Mouse (Mus musculus): Measurements from ENCODE around the gene Rsu1.
A peak's percentile ranks its signal among the peaks of the same experiment; 100 is the strongest.

The Rsu1 gene

DNA sequence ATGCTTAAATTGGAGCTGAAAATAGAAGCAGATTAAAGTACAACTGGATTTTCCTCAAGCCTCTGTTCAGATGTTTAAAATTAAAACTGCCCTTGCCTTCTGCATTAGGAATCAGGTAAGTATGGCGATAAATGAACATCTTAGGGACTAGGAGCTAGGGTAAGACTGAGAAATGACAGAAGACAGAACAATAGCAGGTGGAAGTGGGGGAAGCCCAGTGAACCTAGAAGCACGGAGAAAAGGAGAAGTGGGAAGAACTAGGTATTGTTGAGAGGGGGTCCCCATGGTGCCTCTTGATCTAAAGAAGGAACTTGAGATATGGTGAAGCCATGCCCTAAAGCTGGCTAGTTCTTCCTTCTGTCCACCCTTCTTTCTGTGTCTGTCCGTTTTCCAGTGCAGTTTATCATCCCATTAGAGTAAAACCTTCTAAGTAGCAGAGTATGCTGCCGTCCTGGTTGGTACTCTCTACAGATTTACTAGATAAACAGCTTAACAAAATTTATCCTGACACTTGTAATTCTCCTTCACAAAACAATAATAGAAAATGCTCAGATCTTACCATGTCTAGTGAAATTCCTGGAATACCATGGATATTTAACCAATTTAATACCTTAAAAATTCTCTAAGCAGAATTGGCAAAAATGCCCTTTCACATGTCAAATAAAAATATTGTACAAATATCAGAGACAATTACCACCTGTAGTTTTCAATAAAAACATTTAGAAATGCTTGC is 101.9 kb downstream of the Rsu1 start:
- no peak for DNase-seq (ENCODE audit: extremely low spot score, low spot score)

DNA sequence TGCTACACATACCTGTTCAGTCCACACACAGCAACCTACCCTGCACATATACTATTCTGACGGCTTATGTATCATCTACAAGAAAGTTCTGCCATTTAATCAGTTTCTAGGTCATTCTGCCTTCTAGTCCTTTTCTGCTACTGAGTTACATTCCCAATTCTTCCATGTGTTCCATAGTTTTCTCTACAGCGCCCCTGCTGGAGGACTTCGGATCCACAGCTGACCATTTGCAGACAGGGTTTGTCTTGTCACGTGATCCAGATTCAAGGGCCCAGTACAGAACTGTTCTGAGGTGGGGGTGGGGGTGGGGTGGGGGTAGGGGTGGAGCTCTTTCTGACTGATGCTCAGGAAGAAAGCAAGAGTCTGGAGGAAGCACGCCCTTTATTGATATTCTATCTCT is 102.5 kb downstream of the Rsu1 start:
- DNase-seq (ENCODE audit: extremely low spot score, low spot score) = peak; percentile 58

DNA sequence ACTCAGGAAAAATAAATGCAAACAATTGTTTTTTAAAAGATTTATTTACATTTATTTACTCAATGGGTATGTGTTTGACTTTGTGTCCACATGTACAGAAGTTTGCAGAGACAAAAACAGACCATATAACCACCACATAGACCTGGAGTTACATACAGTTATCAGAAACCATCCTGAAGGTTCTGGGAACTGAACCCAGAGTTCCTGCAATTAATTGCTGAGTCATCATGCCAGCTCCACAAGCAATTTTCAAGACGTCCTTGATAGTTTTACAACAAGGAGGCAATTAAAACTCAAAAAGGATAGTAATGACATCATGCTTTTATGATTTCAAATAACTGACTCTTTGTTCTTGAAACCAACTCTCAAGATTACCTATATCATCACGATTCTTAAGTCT is 109.5 kb downstream of the Rsu1 start:
- no peak for DNase-seq (ENCODE audit: extremely low spot score, low spot score)

DNA sequence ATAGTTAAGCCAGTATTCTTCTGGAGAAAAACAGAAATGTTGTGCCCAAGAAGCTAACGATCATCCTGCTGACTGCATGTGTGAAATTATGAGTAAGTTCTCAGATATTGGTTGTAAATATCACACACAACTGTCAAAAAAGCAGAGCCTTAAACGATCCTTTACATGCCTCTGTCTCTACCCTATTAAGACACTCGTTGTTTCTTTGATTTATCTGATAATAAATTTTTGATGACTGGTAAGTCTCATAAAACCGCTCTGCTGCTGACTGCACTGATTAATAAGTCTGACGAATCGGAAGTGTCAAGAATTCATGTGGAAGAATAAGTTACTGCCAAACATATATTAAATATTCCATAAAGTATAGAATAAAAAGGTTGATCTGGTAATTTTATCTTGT is 126.0 kb downstream of the Rsu1 start:
- no peak for DNase-seq (ENCODE audit: extremely low spot score, low spot score)

DNA sequence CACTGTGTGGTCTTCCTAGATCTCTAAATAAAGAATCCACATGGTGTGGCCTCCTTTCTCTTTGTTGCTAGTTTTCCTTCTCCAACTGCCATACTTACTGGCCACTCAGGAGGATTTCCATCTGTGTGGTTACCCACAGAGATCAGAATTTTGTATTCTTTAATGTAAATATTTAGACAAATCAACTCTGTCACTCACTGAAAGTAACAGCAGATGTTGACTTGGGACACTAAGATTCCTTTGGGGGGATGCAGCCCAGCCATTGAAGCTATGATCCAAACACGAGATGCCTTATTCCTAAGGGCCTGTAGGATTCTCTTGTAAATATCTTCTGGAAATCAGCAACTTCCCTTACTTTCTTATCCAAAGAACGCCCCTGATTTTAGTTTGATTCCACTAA is 136.3 kb downstream of the Rsu1 start:
- DNase-seq (ENCODE audit: extremely low spot score, low spot score) = no peak

DNA sequence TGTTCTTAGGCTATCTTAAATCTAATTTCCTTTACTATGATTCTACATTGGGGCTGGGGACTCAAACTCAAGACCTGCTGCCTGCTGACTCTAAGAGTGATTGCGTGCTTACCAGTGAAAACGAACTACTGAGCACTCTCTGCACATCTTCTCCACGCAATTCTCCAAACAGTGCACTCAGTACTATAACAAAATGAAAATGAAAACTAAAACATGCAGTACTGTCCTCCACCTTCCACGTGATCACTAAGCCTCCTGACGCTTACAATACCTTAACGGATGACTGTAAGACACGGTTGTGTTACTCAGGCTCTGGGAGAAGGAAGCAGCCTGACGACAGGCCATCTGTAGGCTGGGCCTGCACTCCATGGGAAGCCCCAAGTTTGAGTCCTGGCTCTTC is 138.4 kb downstream of the Rsu1 start:
- DNase-seq (ENCODE audit: extremely low spot score, low spot score) = no peak

DNA sequence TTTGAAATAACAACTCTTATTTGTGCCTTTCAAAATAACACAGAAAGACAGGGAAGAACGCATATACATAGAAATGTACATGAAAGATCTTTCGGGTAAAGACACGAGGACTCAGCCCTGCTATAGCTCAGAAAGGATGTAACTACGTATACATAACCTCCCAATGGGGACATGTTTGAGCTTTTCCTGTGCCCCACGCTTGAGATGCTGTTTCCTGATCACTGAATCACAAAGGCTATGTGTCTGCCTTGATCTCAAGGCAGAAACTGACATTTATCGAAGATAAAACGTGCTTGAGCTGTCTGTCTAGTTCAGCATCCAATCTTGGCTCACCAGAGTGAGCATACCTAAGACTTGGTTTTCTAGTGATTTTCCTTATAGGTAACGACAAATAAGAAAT is 138.8 kb downstream of the Rsu1 start:
- no peak for DNase-seq (ENCODE audit: extremely low spot score, low spot score)

DNA sequence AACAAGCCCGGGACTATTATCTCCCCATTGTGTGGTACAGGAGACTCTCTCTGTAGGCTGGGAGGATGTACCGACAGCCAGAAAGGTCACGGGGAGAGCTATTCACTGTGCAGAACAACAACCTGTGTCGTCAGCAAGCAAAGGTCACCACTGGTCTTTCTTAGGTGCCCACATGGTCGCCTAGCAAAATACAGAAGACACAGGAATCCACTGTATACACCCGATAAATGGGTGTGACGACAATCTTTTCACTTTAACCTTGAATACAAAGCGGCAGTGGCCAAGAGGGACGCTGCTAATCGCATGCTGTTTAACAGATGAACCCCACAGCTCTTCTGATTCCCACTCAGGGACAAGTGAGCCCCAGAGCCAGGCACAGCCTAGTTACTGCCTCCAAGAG is 141.4 kb downstream of the Rsu1 start:
- DNase-seq (ENCODE audit: extremely low spot score, low spot score) = peak; percentile 23

DNA sequence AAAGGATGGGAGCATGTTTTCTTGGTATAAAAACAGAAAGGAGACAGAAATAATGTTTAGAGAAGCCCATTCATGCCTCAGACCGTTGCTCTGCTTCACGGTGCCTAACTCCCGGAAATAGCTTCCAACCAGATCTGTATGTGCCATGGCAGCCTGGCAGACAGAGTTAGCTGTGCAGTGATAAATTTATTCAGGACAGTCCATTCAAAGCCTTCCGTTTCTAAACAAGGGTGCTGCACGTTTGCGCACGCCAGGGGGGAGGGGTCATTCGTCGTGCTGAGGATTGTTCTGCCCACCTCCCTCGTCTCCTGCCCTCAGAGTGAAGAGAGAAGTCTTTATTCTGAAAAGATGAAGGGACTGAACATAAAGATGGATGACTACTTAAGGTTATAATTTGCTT is 141.9 kb downstream of the Rsu1 start:
- DNase-seq (ENCODE audit: extremely low spot score, low spot score) = no peak

DNA sequence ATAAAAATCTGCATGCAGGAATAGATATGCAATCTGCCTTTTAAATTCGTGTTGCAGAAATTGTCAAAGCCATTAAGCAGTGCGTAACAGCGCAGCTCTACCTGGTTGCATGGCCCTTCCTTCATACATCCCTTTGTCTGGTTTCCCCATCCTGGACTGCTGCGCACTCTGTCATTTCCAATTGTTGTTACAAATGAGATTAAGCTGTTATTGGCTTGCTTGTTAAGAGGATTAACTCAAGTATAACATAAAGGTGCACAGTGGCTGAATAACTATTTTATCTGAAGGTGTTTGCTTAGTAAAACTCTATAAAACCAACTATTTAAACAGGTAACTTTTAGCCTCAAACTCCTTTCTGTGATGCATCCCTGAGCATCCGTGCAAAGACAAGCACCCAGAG is 150.8 kb downstream of the Rsu1 start:
- DNase-seq (ENCODE audit: extremely low spot score, low spot score) = no peak

DNA sequence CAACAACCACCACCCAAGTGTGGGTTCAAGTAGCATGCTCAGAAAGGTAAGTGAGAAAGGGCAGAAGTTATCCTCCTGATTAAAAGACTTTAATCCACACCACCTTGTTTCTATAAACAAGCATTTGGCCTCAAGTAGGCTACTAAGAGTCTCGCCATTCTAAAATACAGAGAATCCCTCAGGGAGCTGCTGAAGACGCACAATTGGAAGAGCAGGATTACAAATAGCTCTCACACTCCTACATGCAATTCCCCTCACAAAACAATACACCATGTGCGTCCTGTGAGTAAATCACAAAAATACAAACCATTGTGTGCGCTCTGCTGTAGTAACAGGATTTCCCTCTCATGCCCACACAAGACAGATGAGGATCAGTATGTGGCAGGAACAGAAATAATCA is 153.3 kb downstream of the Rsu1 start:
- no peak for DNase-seq (ENCODE audit: extremely low spot score, low spot score)

DNA sequence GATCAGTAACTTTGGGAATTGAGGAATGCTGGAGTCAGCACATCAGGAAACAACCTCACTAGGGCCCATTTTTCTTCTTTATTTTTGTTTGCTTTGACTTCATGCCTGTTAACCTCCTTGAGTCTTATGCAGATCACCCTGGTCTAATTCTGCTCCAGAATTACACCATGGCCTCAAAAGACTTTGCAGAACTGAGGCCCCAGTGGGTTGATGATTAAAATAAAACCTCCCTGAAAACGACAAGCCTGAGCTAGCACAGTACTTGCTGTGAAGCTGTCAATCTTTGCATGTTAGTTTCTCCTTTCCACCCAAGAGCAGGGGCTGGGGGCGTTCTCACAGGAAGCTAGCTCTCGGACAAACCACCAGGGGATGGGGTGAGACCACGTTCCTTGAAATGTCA is 164.7 kb downstream of the Rsu1 start:
- DNase-seq (ENCODE audit: extremely low spot score, low spot score) = no peak

DNA sequence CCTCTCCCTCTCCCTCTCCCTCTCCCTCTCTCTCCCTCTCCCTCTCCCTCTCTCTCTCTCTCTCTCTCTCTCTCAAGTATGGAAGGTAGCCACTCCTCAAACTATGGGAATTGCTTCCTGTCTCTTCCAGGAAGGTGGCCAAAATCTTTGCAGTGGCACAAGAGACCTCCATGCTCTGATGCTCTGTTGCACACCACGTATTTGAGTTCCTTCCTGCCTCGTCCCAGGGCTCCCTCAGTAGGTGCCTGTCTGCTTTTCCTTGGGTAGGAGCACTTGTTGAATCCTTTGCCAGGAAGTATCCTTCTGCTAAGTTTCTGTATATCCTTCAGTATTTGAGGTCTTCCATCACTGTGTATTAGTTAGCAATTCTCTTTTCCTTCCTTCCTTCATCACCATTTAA is 166.8 kb downstream of the Rsu1 start:
- DNase-seq (ENCODE audit: extremely low spot score, low spot score) = no peak

DNA sequence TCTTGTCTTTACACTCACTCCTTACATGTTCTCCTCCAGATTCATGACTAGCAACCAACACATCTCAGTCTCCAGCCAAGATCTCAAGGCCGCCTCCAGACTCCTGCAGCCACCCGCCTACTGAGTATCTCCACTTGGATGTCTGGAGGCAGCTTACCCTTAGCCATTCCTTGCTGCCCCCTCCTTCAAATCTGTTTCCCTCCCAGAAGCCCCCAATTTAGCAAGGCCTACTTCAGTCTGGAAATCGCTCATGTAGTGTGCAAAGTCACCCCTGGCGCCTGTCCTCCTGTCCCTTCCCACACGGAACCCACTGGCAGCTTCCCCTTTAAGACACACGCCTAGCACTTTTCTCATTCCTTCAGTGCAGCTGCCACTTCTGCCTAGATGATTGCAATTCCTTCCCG is 167.4 kb downstream of the Rsu1 start:
- DNase-seq (ENCODE audit: extremely low spot score, low spot score) = no peak

DNA sequence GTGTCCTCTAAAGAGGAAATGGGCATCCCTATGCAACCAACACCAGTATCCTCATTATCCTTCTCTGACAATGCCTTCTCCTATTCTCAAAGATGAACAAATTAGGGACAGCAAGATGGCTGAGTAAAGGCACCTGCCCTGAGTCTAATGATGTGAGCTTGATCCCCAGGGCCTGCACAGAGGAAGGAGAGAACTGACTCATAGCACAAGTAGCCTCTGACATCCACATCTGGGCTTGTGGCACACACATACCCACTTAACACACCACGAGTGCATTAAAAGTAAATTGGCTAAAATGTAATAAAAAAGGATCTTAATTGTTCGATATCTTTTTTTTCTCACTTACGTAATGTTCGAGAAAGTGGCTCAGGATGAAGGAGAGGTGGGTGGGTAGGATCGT is 177.2 kb downstream of the Rsu1 start:
- no peak for DNase-seq (ENCODE audit: extremely low spot score, low spot score)

DNA sequence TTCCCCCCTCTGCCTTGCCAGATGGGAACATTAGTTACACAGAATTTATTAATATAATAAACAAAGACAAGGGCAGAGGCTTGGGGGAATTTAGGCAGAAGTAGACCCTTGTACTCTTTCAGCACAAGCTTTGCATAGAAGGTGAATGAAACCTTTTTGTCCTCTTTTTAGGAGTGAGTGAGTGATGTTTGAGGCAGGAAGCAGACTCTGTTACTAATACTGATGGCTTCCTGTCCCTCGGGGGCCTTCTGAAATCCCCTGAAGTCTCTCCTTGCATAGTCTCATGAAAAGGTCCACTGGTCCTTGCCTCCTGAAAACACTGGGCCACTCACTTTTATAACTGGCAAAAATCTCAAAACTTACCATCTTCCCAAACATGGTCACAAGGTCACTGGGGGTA is 177.6 kb downstream of the Rsu1 start:
- DNase-seq (ENCODE audit: extremely low spot score, low spot score) = no peak

DNA sequence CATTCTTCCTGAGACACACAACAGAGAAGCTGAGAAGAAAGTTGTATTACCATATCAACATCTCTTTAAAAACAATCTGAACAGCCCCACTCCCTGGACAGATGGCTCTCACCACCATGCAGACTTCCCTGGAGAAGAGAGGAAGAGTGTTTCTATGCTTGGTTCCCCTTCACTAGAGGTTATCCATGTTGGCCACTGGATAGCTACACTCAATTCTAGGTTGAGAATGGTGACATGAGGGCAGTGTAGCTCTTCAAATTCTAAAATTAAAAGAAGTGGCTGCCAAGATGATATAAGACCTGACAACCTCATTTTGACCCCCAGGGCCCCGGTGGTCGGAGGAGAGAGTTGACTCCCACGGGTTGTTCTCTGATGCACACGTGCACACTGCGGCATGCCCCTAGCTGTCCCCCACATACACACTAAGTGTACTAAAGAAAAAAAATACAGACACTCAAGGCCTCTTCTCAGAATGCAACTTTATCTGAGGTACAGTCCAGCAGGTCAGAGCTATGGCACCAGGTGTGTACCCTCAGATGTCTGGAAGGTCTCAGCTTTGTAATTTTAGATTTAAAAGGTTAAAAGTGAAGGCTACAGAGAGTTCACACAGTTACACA is 179.7 kb downstream of the Rsu1 start:
- no peak for DNase-seq (ENCODE audit: extremely low spot score, low spot score)

DNA sequence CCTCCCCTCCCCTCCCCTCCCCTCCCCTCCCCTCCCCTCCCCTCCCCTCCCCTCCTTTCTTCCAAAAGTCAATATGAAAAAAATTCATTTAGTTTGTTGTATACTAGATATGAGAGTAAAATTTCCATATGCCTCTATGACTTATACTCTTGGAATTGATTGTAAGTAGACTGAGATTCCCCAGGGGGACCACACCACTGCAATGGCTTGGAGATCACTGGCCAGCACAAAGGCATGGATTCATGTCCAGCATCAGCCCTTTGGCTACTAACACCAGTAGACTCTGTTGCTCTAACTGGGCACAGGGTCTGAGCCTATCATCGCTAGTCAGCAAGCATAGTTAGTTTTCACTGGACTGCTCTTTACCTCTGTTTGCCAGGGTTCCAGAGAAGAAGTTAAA is 180.4 kb downstream of the Rsu1 start:
- DNase-seq (ENCODE audit: extremely low spot score, low spot score) = no peak

DNA sequence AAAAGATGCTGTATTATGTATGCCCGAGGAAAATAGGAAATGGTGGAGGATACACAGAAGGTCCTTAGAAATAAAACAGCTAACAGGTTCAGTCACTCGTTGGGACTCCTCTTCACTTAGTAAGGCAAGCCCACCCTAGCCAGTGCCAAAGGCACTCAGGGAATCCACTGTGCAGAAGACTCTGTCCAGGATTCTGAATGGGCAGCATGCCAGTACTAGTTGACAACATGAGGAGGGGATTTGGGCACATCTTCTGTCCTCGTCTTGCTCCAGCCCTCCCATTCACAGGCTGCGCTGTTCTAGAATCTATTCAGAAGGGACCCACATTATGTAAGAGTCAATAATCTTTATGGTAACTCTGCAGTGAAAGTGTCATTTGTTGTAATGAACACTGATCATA is 181.4 kb downstream of the Rsu1 start:
- DNase-seq (ENCODE audit: extremely low spot score, low spot score) = no peak

DNA sequence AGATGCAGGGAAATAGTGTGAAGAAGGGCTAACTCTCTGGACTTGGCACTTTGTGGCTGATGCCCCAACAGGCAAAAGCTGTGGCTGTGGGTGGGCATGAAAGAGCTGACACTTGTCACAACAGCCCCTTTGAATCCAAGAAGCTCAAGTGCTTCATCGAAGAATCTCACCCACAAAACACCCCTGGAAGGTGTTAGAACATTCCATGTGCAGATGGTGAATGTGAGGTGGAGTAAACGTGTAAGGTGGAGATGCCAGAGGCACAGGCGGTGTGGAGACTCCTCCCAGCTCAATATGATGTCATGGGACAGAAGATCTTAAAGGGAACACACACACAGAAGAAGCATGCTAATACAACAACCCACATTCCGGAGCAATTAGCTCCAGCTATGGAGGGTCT is 182.9 kb downstream of the Rsu1 start:
- no peak for DNase-seq (ENCODE audit: extremely low spot score, low spot score)

DNA sequence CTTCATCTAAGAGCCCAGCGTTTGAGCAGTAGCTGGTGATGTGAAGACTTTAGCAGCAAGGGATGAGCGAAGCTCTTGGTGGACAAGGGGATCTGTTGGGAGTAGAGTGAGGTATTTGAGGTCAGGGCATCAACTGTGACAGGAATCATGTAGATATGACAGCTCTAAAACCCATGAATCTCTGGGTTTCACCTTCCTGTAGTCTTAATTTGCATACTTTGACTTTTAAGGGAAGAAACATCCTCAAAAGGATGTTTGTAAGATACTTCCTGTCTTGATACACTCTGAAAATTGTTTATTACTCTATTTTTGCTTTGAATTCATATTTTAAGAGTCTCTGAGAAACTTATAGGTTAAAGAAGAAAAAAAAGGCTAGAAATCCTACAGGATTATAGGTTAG is 183.4 kb downstream of the Rsu1 start:
- DNase-seq (ENCODE audit: extremely low spot score, low spot score) = no peak

DNA sequence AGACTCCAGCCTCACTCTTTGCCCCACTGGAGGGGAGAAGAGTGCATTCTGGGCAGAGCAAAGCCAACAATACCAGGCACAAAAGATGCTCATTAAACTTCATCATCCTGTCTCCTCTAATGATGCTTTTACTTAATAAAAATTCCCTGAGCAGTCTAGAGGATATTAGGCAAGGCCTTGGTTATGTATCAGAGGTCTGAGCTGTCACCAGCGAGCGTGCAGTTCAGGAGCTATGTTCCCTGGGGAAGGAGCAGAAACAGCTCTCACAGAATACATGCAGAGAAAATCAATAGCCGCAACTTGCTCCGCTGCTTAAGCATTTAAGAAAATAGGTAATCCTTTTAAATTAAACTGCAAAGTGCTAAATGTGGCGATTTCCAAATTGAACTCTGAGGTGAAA is 187.0 kb downstream of the Rsu1 start:
- no peak for DNase-seq (ENCODE audit: extremely low spot score, low spot score)

DNA sequence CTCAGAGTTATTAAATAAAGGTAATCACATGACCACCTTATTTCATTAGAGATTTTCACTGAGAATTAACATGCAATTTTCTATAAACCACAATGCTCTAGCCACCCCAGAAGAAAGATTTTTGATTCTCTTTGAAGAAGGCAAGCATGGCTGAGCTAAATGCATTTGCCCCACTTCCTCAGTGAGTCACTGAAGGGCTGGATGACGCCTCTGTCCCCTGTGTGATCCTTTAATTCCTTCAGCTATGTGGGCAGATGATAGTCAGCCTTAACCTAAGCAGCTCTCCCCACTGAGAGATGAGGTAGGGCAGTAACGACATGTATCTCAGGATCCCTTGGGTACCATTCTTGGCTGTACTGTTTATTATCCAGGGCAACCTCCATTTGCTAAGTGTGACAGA is 190.7 kb downstream of the Rsu1 start:
- DNase-seq (ENCODE audit: extremely low spot score, low spot score) = no peak

DNA sequence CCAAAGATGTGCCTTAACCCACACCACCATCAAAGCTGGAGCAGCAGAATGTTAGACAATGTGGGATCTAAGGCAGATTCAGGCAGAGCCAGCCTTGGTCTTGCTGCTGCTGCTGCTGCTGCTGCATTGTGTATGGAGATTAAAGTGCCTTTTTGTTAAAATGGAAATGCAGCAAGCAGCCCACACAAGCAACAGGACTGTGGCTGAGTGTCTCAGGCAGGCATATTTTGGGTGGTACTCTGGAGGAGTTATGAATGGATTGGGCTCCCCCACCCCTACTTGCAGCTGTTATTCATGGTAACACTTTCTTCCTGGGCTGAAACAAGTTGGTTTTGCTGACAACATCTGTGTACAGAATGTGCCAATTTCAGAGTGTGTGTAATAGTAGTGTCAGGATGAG is 199.0 kb downstream of the Rsu1 start:
- DNase-seq (ENCODE audit: extremely low spot score, low spot score) = no peak

Data from neural tube, embryonic 10.5 days (tissue).